Mouse (Mus musculus) spleen, adult 2 months (tissue): ENCODE data around the gene Cdk17.

ENCODE experiments used
- CTCF ChIP-seq: fragments of 200-500 bp; IDR thresholded peaks from 2 replicates; pipeline ENCODE4 v1.5.1; 2011; ENCODE audit warnings: mild to moderate bottlenecking, inconsistent platforms; ENCODE audit not compliant: insufficient read depth, insufficient read length, insufficient replicate concordance; ENCODE audit errors: extremely low read depth
- POLR2A ChIP-seq: fragments of 200-500 bp; IDR thresholded peaks from 2 replicates; pipeline ENCODE4 v1.6.1; 2011; ENCODE audit warnings: low read depth, low read length, inconsistent platforms

DNA sequence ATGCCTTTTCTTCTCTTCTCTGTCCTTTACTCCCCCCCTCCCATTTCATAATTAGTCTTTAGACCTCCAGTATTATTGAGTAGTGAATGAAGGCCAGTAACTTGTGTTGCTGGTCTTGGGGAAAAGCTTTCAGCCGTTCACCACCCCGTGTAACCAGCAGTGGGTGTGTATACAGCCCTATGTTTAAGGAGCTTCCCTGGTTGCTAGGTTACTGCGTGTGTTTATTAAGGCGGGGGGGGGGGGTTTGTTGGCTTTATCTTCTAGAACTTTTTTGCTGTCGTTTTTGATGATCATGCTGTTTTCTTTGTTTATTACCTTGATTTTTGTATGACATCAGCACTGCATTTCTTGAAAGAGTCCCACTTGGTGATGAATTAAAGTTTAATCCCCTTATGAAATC, 82.2 kb downstream of the Cdk17 start:
- TF ChIP-seq POLR2A (no peak), CTCF (no peak)
